Mouse (Mus musculus) ovary, adult 18-20 months (tissue): ENCODE measurements around the gene Pnisr.

Experiments
- DNase-seq: peaks from one replicate; pipeline ENCODE4 v3.0.0; 2022; ENCODE audit warnings: low spot score, mixed read lengths

Gene Pnisr

GRCm38 (mm10) chr4:21847481-21848286 is at the start of gene Pnisr:
TSS of gene Pnisr (plus strand) at chr4:21847583.
- peak; percentile 89 for DNase-seq

GRCm38 (mm10) chr4:21801013-21801412 is 46.4 kb upstream of the Pnisr start:
- DNase-seq, result no peak

GRCm38 (mm10) chr4:21801620-21802019 is 45.8 kb upstream of the Pnisr start:
- no peak for DNase-seq

- DNase-seq, result no peak
These were observed 40.2 kb upstream of the Pnisr start for GRCm38 (mm10) chr4:21807204-21807603.

- no peak for DNase-seq
These were observed 36.8 kb upstream of the Pnisr start for GRCm38 (mm10) chr4:21810608-21811007.

- no peak for DNase-seq
These were observed 34.7 kb upstream of the Pnisr start for GRCm38 (mm10) chr4:21812635-21813034.

GRCm38 (mm10) chr4:21814029-21814428 is 33.4 kb upstream of the Pnisr start:
- no peak for DNase-seq

- no peak for DNase-seq
These were observed 20.8 kb upstream of the Pnisr start for GRCm38 (mm10) chr4:21826616-21827015.

- DNase-seq, result no peak
These were observed 14.5 kb upstream of the Pnisr start for GRCm38 (mm10) chr4:21832844-21833243.

GRCm38 (mm10) chr4:21848287-21848630 is 876 bp downstream of the Pnisr start:
- peak; percentile 81 for DNase-seq

GRCm38 (mm10) chr4:21857481-21857880 is 10.1 kb downstream of the Pnisr start:
- no peak for DNase-seq

- no peak for DNase-seq
These were observed 17.8 kb downstream of the Pnisr start for GRCm38 (mm10) chr4:21865226-21865625.

- DNase-seq, result no peak
These were observed 31.4 kb downstream of the Pnisr start for GRCm38 (mm10) chr4:21878776-21879175.

- DNase-seq, result peak; percentile 81
These were observed 32.3 kb downstream of the Pnisr start, which contains the start of gene Coq3 for GRCm38 (mm10) chr4:21879565-21880220. TSS of gene Coq3 (plus strand) at chr4:21879673.

GRCm38 (mm10) chr4:21882806-21883205 is 35.4 kb downstream of the Pnisr start:
- no peak for DNase-seq

- DNase-seq, result no peak
These were observed 38.4 kb downstream of the Pnisr start for GRCm38 (mm10) chr4:21885831-21886230.
